Mouse (Mus musculus) frontal cortex, adult (tissue): ENCODE data around the gene Car10.
A peak's percentile ranks its signal among the peaks of the same experiment; 100 is the strongest.

ENCODE experiments used
- ATAC-seq: cut with Nextera tagmentation; 2 replicates; pipeline ENCODE4 v1.9.2; 2017; ENCODE audit warnings: mild to moderate bottlenecking, moderate library complexity, mixed read lengths; ENCODE audit not compliant: low TSS enrichment

Gene Car10

GRCm38 (mm10) chr11:93097941-93098828 is at the start of gene Car10:
Gene Car10 (plus strand): TSS chr11:93098028.
- peak; percentile 48 for ATAC-seq

GRCm38 (mm10) chr11:93065021-93065420 is 32.8 kb upstream of the Car10 start:
- ATAC-seq, result no peak

- no peak for ATAC-seq
Observed at GRCm38 (mm10) chr11:93065656-93066181, 32.1 kb upstream of the Car10 start.

GRCm38 (mm10) chr11:93095588-93095987 is 2.2 kb upstream of the Car10 start:
- ATAC-seq, result no peak

- ATAC-seq, result no peak
Observed at GRCm38 (mm10) chr11:93097001-93097400, 827 bp upstream of the Car10 start.

- ATAC-seq, result peak; percentile 58
Observed at GRCm38 (mm10) chr11:93097431-93097851, 387 bp upstream of the Car10 start.

- ATAC-seq, result 0 out of 2 replicates have a peak, but pooled peaks have one; percentile 2
Observed at GRCm38 (mm10) chr11:93098933-93099381, 1.1 kb downstream of the Car10 start.

- no peak for ATAC-seq
Observed at GRCm38 (mm10) chr11:93099431-93100370, 1.9 kb downstream of the Car10 start.

GRCm38 (mm10) chr11:93100606-93101005 is 2.8 kb downstream of the Car10 start:
- ATAC-seq, result no peak

- ATAC-seq, result peak; percentile 57
Observed at GRCm38 (mm10) chr11:93101106-93101505, 3.3 kb downstream of the Car10 start.

- ATAC-seq, result no peak
Observed at GRCm38 (mm10) chr11:93102321-93102720, 4.5 kb downstream of the Car10 start.

- ATAC-seq, result peak; percentile 13; the same call in 1 of the 2 replicates
Observed at GRCm38 (mm10) chr11:93103101-93103815, 5.4 kb downstream of the Car10 start.

- peak; percentile 86 for ATAC-seq
Observed at GRCm38 (mm10) chr11:93109451-93109850, 11.6 kb downstream of the Car10 start.

GRCm38 (mm10) chr11:93120766-93121415 is 23.1 kb downstream of the Car10 start:
- peak; percentile 94 for ATAC-seq

GRCm38 (mm10) chr11:93123691-93124090 is 25.9 kb downstream of the Car10 start:
- no peak for ATAC-seq

GRCm38 (mm10) chr11:93126466-93126865 is 28.6 kb downstream of the Car10 start:
- ATAC-seq, result no peak

- ATAC-seq, result peak; percentile 84
Observed at GRCm38 (mm10) chr11:93128481-93128880, 30.7 kb downstream of the Car10 start.

GRCm38 (mm10) chr11:93137841-93138240 is 40.0 kb downstream of the Car10 start:
- ATAC-seq, result no peak

GRCm38 (mm10) chr11:93141727-93142126 is 43.9 kb downstream of the Car10 start:
- ATAC-seq, result no peak

GRCm38 (mm10) chr11:93144544-93144943 is 46.7 kb downstream of the Car10 start:
- peak; percentile 89 for ATAC-seq

GRCm38 (mm10) chr11:93154910-93155309 is 57.1 kb downstream of the Car10 start:
- no peak for ATAC-seq
